Mouse (Mus musculus): Measurements from ENCODE around the gene Cetn2. TPM values are rescaled to one million over a fixed set of nuclear protein-coding genes. Genes with fewer than 3 reads are reported as not detected.

Gene Cetn2
- 10 to 100 TPM; 49.8 to 55.4 TPM for total RNA-seq (2021)

DNA sequence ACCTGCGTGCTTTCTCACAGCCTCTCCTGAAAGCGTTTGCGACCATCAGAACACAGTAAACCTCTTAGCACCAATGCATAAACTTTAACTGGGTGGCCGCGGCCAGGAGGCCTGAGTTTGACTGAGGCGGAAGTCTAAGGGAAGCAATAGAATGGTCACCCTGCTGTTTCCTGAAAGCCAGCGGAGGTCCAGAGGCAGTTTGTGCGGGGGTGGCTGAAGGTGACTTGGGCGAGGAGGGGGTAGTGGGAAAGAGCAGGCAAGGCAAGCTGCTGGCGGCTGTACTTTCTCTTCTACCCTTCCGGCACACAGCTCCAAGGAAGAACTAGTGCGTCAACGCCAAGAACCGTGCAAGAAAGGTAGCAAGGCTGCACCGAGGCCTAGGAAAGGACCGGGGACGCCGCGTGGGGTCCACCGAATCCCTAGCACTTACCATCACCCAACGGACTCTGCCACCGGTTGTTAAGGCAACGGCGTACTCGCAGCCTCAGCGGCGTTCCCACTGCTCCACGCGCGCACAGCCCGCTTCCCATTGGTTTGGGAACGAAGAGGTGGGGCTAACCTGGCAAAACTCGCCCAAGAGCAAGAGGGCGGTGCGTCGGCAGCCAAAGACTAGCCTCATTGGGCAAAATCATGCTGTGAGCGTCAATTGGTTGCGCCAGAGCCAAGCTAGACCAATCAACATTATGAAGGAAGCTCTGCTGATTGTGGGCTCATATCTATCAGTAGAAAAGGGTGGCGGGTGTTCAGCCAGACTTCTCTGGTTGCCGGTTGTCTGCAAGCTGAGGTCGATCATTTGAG, at the start of gene Cetn2, which contains the start of gene Nsdhl:
TSS of gene Cetn2 (minus strand) at position 528 of the 798 bp plus-strand sequence.
TSS of gene Nsdhl (plus strand) at position 674 of the 798 bp plus-strand sequence.
- peak; percentile 52 to 65 for DNase-seq (ENCODE audit: extremely low spot score in 1 of 2, low spot score in 1 of 2)

DNA sequence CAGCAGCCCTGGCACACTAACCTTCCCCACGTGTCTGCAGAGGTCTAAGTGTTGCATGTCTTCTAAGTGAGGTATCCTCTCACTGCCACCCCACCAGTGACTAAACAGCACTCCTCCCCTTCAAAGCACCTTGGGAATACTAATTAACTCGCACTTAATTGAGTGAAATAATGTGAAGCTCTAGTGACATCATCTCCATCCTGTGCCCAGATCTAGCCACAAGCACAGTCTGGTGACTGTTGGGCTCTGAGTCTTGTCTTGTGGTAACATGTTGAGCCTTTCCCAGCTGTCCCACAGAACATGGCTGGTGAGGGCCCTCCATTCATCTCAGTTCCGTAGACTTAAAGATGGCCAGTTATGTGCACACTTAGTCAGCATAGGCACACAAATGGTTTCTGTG, 44.5 kb upstream of the Cetn2 start:
- no peak for DNase-seq (ENCODE audit: extremely low spot score in 1 of 2, low spot score in 1 of 2)

DNA sequence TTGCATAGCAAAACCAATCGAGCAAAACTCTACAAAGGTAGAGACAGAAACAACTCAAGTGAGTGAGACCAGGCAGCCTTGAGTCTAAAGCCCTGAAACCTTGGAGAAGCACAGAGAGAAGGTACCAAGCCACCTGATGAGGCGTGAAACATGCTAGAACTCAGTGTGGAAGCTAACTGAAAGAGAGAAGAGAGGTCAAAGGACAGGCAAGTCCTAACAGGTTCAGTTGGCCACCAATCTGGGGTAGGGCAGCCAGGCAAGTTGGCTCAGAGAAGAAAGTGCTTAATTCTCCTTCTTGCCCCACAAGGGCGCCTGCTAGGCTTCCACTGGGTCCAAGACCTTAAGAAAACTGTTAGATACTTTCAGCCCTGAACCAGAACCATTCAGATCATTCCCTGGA, 43.3 kb upstream of the Cetn2 start:
- DNase-seq (ENCODE audit: extremely low spot score in 1 of 2, low spot score in 1 of 2) = no peak

DNA sequence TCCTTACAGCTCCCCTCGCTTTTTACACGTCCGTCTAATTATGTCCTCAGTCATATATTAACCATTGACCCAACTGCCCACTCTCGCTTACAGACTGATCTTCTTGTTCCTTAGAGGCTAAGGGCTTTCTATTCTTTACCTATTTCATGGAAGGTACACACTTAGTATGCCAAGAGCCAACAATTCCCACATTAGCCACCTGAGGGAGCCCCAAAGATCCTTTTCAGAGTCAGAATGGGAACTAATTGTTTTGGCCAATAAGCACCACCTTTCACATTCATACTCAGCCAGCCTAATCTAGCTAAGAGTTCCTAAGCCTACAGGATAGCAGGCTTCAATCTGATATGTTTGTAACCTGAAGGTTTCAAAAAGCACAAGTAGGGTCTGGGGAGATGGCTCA, 42.2 kb upstream of the Cetn2 start:
- DNase-seq (ENCODE audit: extremely low spot score in 1 of 2, low spot score in 1 of 2) = peak in 1 of 2 experiments; percentile 36

DNA sequence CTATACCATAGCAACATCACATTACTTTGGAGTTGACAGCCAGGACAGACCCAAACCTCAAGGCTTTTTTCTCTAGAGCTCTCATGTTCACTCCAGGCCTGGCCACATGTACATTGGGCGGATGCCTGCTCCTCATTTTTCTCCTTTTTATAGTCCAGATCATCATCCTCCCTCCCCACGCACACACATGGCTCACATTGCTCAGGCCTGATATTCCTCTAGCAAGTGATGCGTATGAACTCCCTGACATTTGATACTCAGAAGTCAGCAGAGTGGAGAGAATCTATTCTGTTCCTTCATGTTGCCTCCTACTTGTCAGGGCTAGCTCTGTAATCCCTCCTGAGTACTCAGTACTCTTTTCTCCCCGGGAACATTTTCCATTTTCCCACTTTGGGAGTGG, 38.3 kb upstream of the Cetn2 start:
- DNase-seq (ENCODE audit: extremely low spot score in 1 of 2, low spot score in 1 of 2) = no peak

DNA sequence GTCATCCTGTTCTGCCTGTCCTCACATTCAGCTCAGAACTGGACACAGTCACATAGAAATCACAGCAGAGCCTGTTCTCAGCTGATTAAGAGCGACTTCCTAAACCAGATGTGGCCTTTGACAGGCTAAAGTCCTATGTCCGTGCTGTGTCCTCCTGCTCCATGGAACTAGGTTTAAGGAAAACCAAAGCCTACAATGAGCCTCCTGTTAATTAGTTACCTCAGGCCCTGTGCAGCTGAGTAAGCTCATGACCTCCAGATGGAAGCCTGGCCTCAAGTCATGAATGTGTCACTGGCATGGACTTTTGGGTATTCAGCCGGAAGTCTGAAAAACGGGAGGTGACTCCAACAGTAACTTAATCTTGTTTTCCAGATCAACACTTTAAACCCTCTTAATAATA, 35.3 kb upstream of the Cetn2 start:
- DNase-seq (ENCODE audit: extremely low spot score in 1 of 2, low spot score in 1 of 2) = no peak

DNA sequence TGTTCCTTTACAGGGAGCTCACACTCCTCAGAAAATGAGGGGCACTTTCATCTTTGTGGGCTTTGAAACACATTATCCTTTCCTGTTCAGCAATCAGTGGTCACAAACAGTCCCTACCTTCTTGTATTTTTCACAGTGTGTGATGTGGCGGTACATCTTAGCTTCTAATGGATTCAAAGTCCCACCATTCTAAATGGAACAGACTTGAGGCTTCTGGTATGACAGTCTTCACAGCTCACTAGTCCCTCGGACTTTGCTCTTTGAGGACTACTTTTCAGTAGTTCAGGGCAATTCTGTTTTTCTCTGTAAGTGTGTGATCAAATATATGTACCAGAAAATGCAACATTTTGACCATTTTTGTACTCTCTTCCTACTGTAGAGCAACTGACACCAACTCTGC, 3.2 kb upstream of the Cetn2 start:
- DNase-seq (ENCODE audit: extremely low spot score in 1 of 2, low spot score in 1 of 2) = no peak

DNA sequence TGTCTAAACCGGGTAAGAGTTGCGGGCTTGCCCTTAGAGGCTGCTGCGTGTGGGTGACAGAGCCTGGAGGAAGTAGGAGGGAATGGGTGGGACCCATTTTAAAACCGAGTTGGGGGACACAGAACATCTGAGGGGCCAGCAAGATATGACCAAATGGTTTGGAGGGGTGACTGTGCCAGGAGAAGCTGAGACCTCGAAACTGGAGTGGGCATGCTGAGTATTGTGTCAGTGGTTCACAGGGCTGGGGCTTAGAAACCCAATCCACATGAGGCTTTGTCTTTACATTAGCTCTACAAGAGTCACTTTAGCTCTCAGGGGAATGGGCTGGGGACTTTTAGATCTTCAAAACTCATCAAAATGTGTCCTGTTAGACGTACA, 460 bp upstream of the Cetn2 start:
- no peak for DNase-seq (ENCODE audit: extremely low spot score in 1 of 2, low spot score in 1 of 2)

DNA sequence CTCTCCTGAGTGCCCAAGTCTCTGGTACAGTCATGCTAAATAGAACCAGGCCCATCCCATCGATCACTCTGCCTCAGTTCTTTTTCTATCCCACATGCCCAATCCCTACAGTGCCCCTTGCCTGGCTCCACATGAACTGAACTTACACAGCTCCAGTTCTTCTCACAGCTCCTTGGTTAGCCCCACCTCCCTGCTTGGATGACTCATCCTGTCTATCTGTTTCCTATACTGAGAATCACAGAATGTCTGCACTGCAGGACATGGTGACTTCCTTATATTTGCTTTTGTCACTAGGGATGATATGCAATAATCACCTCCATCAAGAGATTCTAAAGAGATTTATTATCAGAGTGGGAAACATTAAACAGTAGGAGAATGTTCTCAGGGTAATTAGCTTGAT, 6.6 kb downstream of the Cetn2 start:
- DNase-seq (ENCODE audit: extremely low spot score in 1 of 2, low spot score in 1 of 2) = no peak

DNA sequence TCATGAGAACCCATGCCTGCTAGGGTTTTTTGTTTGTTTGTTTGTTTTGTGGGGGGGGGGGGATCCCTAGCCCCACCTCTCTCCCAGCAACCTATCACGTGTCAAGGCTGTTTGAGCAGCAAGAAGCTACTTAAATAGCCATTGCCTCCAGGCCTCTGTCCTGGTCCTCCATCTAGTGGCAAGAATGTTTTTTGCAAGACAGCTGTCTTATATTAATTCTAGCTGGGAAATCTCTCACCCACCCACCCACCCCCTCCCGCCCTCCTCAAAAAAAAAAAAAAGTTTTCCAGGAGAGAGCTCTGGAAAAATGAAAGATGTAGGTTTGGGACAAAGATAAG, 9.8 kb downstream of the Cetn2 start:
- DNase-seq (ENCODE audit: extremely low spot score in 1 of 2, low spot score in 1 of 2) = peak in 1 of 2 experiments; percentile 11

DNA sequence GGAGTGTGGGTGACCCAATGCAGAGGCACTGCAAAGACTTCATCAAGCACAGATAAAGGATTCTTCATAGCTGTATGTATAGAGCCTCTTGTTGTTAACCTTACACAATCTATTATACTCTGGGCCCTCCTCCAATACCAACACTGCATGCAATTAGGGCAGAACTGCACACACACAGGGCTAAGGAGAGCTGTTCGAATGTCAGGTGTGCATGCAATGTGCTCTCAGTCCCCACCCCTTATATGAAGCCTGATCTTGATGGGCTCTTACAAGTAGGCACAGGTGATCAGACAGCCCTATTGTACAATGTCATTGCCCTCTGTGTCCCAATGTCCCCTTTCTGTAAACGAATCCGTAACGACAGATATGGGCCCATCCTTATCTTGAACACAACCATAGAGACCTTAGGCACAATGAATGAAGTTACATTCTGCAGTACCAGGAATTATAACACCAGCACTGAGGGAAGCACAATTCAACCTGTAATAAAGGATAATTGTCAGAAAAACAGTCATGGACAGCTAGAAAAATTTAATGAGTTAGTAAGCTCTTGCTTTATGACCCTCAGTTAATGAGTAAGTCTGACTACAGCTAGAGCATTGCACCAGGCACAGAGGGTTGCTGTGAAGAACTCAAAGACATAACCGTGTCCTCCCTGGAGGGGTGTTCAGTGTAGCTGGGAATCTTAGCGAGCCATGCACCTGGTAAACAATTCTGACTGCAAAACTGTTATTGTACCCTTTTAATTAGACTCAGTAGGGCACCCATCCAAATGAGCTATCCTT, 10.4 kb downstream of the Cetn2 start:
- no peak for DNase-seq (ENCODE audit: extremely low spot score in 1 of 2, low spot score in 1 of 2)

DNA sequence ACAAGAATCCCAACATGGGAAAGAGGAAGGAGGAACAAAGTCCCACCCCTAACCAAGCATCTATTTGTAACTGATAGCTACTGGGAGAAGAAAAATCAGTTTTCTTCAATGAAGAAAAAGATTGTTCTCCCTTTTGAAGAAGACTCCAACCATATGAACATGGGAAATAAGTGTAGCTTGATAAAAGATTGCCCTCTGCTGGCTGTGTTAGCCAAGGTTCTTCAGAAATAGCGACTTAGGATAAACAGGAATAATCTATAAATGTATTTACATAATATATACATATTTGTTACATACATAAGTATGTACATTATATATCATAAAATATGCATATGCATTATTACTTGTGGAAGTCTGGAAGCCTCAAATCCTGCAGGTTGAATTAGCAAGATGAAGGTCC, 15.7 kb downstream of the Cetn2 start:
- DNase-seq (ENCODE audit: extremely low spot score in 1 of 2, low spot score in 1 of 2) = no peak

DNA sequence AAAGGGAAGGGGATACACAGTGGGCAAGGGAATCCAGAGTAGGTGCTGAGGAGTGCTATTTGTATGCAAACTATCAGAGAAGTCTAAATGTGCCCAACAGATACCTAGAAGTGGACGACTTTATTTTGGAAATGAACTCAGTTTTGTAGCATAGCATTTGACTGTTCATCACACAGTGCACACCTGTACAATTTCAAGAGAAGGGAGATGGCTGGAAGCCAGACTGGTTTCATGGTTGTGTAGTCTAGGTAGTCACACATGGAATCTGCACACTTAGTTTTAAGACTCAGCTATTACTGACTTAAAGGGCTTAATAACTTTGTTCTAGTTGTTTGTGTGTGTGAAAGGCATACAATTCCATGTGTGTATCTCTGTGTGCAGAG, 22.2 kb downstream of the Cetn2 start:
- DNase-seq (ENCODE audit: extremely low spot score in 1 of 2, low spot score in 1 of 2) = no peak

DNA sequence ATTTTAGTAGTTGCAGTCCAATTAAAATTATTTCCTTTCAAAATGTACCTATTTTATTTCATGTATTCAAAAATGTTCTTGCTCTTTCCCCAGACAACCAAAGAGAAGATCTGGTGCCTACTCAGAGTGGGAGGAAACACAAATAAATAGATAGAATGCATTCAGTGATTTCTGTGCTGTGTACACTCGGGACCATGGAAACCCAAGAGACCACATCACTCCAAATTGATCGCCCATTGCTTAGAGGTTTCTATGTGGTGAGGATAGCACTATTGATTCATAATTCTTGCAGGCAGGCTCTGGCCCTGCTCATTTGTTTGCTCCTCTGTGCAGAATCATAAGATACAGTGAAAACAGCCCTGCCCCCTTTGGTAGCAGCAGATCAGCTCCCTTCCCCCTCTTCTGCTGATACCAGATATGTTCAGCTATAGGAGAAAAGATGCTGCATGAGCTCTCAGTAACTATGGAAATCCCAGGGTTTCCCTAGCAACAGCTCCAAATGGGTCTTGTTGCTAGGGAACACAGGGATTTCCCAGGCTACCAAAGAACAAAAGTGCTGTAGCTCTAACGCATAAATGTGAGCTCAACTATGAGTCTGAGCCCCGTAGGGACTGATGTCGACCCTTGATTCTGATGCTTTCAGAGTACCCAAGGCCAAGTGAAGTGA, 22.7 kb downstream of the Cetn2 start:
- DNase-seq (ENCODE audit: extremely low spot score in 1 of 2, low spot score in 1 of 2) = peak in 1 of 2 experiments; percentile 9

Other genes starting within 250 kb of the Cetn2 start
- under 1 TPM; 0.73 to 0.79 TPM for gene Gabrq, start 93.2 kb downstream of the Cetn2 start, total RNA-seq (2021)
- 10 to 100 TPM; 23.6 to 27.6 TPM for gene Nsdhl, start 146 bp upstream of the Cetn2 start, total RNA-seq (2021)
- gene Zfp185, start 68.9 kb upstream of the Cetn2 start, total RNA-seq (2021) = 1 to 10 TPM in 1 of 2 experiments, under 1 TPM in 1; 0.69 to 1.5 TPM
- gene Pnma5, start 118.7 kb upstream of the Cetn2 start, total RNA-seq (2021) = under 1 TPM; 0.25 to 0.38 TPM
- gene Pnma3, start 146.4 kb upstream of the Cetn2 start, total RNA-seq (2021) = 10 to 100 TPM; 15.7 to 25.1 TPM
- 1 to 10 TPM in 1 of 2 experiments, not detected in 1; 2.7 TPM for gene Xlr4a, start 164.1 kb upstream of the Cetn2 start, total RNA-seq (2021)
- 1 to 10 TPM; 2.0 to 3.4 TPM for gene Xlr3a, start 178.7 kb upstream of the Cetn2 start, total RNA-seq (2021)
- 1 to 10 TPM; 2.9 to 3.1 TPM for gene Gm14685, start 198.6 kb upstream of the Cetn2 start, total RNA-seq (2021)
- gene Xlr5b, start 230.4 kb upstream of the Cetn2 start, total RNA-seq (2021) = not detected
- 1 to 10 TPM in 1 of 2 experiments, under 1 TPM in 1; 0.63 to 1.3 TPM for gene DXBay18, start 231.0 kb upstream of the Cetn2 start, total RNA-seq (2021)

All from layer of hippocampus, postnatal 25 days (tissue).